20 mouse cellular contexts compared by ENCODE assay signal in genomic region chr17:26261826-26262225, GRCm38 (mm10). TPM values are rescaled to one million over a fixed set of nuclear protein-coding genes. Genes with fewer than 3 reads are reported as not detected.
A peak's percentile ranks its signal among the peaks of the same experiment; 100 is the strongest.
DNase-seq lines count a peak whose midpoint lies in the region; ATAC-seq and TF ChIP-seq lines count a peak whose summit lies in the region.
"Had no signal": no experiment of that assay in that cellular context is flagged by ENCODE, and none has a peak within 500 bp of the region (broad histone marks: within the 10 kb centered on the region; RNA-seq: fewer than 3 reads in every experiment).

No protein-coding gene starts in this region.

- WGBS in forebrain, postnatal 0 days, result 89% methylated on average over 4 of the region's 4 CpGs
- 90% methylated on average over 4 of the region's 4 CpGs for WGBS in forebrain, embryonic 13.5 days
- WGBS in lung, postnatal 0 days, result 79% methylated on average over 4 of the region's 4 CpGs

- no peak overlapping the region for H3K4me2 ChIP-seq in forebrain, postnatal 0 days (ENCODE audit: low read depth)
- no peak overlapping the region for H3K4me2 ChIP-seq in forebrain, embryonic 13.5 days
- H3K4me2 ChIP-seq in lung, postnatal 0 days (replicated peaks; ENCODE audit: low read depth, low read length), result no peak overlapping the region
- H3K4me2 ChIP-seq: hindbrain, embryonic 13.5 days; neural tube, embryonic 13.5 days had no signal

- H3K9me3 ChIP-seq in forebrain, postnatal 0 days (ENCODE audit: low read length), result no peaks in the 10 kb centered on the region
- no peaks in the 10 kb centered on the region for H3K9me3 ChIP-seq in forebrain, embryonic 13.5 days (replicated peaks)
- no peaks in the 10 kb centered on the region for H3K9me3 ChIP-seq in lung, postnatal 0 days (ENCODE audit: low read length)
- H3K9me3 ChIP-seq: heart, embryonic 10.5 days; hindbrain, embryonic 13.5 days; neural tube, embryonic 13.5 days had no signal

- peaks cover 78% of the 10 kb centered on the region for H3K36me3 ChIP-seq in forebrain, postnatal 0 days (ENCODE audit: insufficient read depth)
- peaks cover 93% of the 10 kb centered on the region for H3K36me3 ChIP-seq in forebrain, embryonic 13.5 days (ENCODE audit: poor library complexity, severe bottlenecking)
- H3K36me3 ChIP-seq in lung, postnatal 0 days (ENCODE audit: insufficient read depth, low read length), result peaks cover 53% of the 10 kb centered on the region; the same call in 1 of the 2 replicates

- no peak overlapping the region for H3K27ac ChIP-seq in forebrain, postnatal 0 days (ENCODE audit: low read depth, low read length)
- H3K27ac ChIP-seq in forebrain, embryonic 13.5 days, result no peak overlapping the region
- no peak overlapping the region for H3K27ac ChIP-seq in lung, postnatal 0 days (ENCODE audit: low read length)
- H3K27ac ChIP-seq: heart, embryonic 10.5 days; hindbrain, embryonic 13.5 days; macrophage; neural tube, embryonic 13.5 days had no signal

- DNase-seq in forebrain, postnatal 0 days, result no peak
- no peak for DNase-seq in lung, postnatal 0 days (ENCODE audit: low spot score)
- DNase-seq in lung, postnatal 4 days, result no peak
- DNase-seq in A20 (ENCODE audit: low read depth, low spot score) (peak; percentile 32), R1 (ENCODE audit: low read depth, low spot score) (peak; percentile 72)
- no peak for DNase-seq in yolk sac, embryonic 10.5 days (ENCODE audit: low spot score)
- no peak for DNase-seq in testis, postnatal 10 days (ENCODE audit: low spot score)
- DNase-seq: adrenal gland, adult 2 months; cerebellum, adult 9-11 months; heart, postnatal 10 days; kidney, adult 18-20 months; kidney, postnatal 25 days; lung, adult 2 months; right cerebral cortex, postnatal 25 days had no signal

- no peak overlapping the region for H3K9ac ChIP-seq in forebrain, postnatal 0 days
- no peak overlapping the region for H3K9ac ChIP-seq in forebrain, embryonic 13.5 days
- H3K9ac ChIP-seq in lung, postnatal 0 days (replicated peaks; ENCODE audit: low read depth), result no peak overlapping the region
- H3K9ac ChIP-seq: hindbrain, embryonic 13.5 days; neural tube, embryonic 13.5 days had no signal

- no peak overlapping the region for H3K4me3 ChIP-seq in forebrain, postnatal 0 days (ENCODE audit: low read depth, low read length)
- no peak overlapping the region for H3K4me3 ChIP-seq in forebrain, embryonic 13.5 days
- H3K4me3 ChIP-seq in lung, postnatal 0 days (ENCODE audit: low read depth, low read length), result no peak overlapping the region
- H3K4me3 ChIP-seq: heart, embryonic 10.5 days; hindbrain, embryonic 13.5 days; neural tube, embryonic 13.5 days had no signal

- TF ChIP-seq CTCF in forebrain, postnatal 0 days (IDR thresholded peaks at IDR 0.05; ENCODE audit: low read depth), result peak; percentile 39; the same call in 1 of the 2 replicates
- TF ChIP-seq CTCF in lung, postnatal 0 days (IDR thresholded peaks at IDR 0.05), result peak; percentile 50

- TF ChIP-seq EP300 in lung, postnatal 0 days (IDR thresholded peaks at IDR 0.05), result no peak

- ATAC-seq in forebrain, postnatal 0 days, result no peak
- no peak for ATAC-seq in forebrain, embryonic 13.5 days
- no peak for ATAC-seq in lung, postnatal 0 days

- H3K27me3 ChIP-seq in forebrain, postnatal 0 days (ENCODE audit: insufficient read depth, low read length), result no peaks in the 10 kb centered on the region
- no peaks in the 10 kb centered on the region for H3K27me3 ChIP-seq in forebrain, embryonic 13.5 days
- no peaks in the 10 kb centered on the region for H3K27me3 ChIP-seq in lung, postnatal 0 days (replicated peaks; ENCODE audit: insufficient read depth, low read length)
- H3K27me3 ChIP-seq: hindbrain, embryonic 13.5 days; neural tube, embryonic 13.5 days had no signal

- no peaks in the 10 kb centered on the region for H3K4me1 ChIP-seq in forebrain, postnatal 0 days (ENCODE audit: insufficient read depth)
- no peaks in the 10 kb centered on the region for H3K4me1 ChIP-seq in forebrain, embryonic 13.5 days
- no peaks in the 10 kb centered on the region for H3K4me1 ChIP-seq in lung, postnatal 0 days (ENCODE audit: insufficient read depth, low read depth, low read length)
- H3K4me1 ChIP-seq: heart, embryonic 10.5 days; hindbrain, embryonic 13.5 days; neural tube, embryonic 13.5 days had no signal

RNA-seq across cellular contexts. Expression of gene Luc7l, which starts 9.1 kb away (rescaled TPM):
- 101 and 120 TPM in 2 replicates for total RNA-seq in forebrain, postnatal 0 days (2014; rRNA removed)
- 70.2 and 88.4 TPM in 2 replicates for polyA plus RNA-seq in forebrain, postnatal 0 days (2015; fragmentation: Nextera tagmentation; extraction: Ambion mirVana)
- polyA plus RNA-seq in forebrain, embryonic 13.5 days (2015; fragmentation: Nextera tagmentation; extraction: Ambion mirVana), result 121 and 128 TPM in 2 replicates
- 42.2 and 46.6 TPM in 2 replicates for polyA plus RNA-seq in lung, postnatal 0 days (2015; fragmentation: Nextera tagmentation; extraction: Ambion mirVana)

RNA-seq across cellular contexts. Expression of gene Fam234a, which starts 17.8 kb away (rescaled TPM):
- total RNA-seq in forebrain, postnatal 0 days (2014; rRNA removed), result 18.3 and 20.1 TPM in 2 replicates
- polyA plus RNA-seq in forebrain, postnatal 0 days (2015; fragmentation: Nextera tagmentation; extraction: Ambion mirVana), result 22.7 and 28.9 TPM in 2 replicates
- polyA plus RNA-seq in forebrain, embryonic 13.5 days (2015; fragmentation: Nextera tagmentation; extraction: Ambion mirVana), result 17.5 and 21.7 TPM in 2 replicates
- polyA plus RNA-seq in lung, postnatal 0 days (2015; fragmentation: Nextera tagmentation; extraction: Ambion mirVana), result 71.2 and 71.8 TPM in 2 replicates

RNA-seq across cellular contexts. Expression of gene Arhgdig, which starts 54.2 kb away (rescaled TPM):
- 140 and 171 TPM in 2 replicates for total RNA-seq in forebrain, postnatal 0 days (2014; rRNA removed)
- polyA plus RNA-seq in forebrain, postnatal 0 days (2015; fragmentation: Nextera tagmentation; extraction: Ambion mirVana), result 230 and 243 TPM in 2 replicates
- polyA plus RNA-seq in forebrain, embryonic 13.5 days (2015; fragmentation: Nextera tagmentation; extraction: Ambion mirVana), result 10.0 and 11.4 TPM in 2 replicates
- 22.9 and 23.8 TPM in 2 replicates for polyA plus RNA-seq in lung, postnatal 0 days (2015; fragmentation: Nextera tagmentation; extraction: Ambion mirVana)
- polyA plus RNA-seq: macrophage had no signal

RNA-seq across cellular contexts. Expression of gene Rgs11, which starts 59.1 kb away (rescaled TPM):
- 17.1 and 28.3 TPM in 2 replicates for total RNA-seq in forebrain, postnatal 0 days (2014; rRNA removed)
- polyA plus RNA-seq in forebrain, postnatal 0 days (2015; fragmentation: Nextera tagmentation; extraction: Ambion mirVana), result 7.9 and 12.5 TPM in 2 replicates
- 0.72 and 1.3 TPM in 2 replicates for polyA plus RNA-seq in forebrain, embryonic 13.5 days (2015; fragmentation: Nextera tagmentation; extraction: Ambion mirVana)
- polyA plus RNA-seq in lung, postnatal 0 days (2015; fragmentation: Nextera tagmentation; extraction: Ambion mirVana), result 11.8 and 12.0 TPM in 2 replicates
- polyA plus RNA-seq: C2C12 had no signal

Comparison
In these comparisons a context has a peak if more than half of its experiments do, and no peak if none do; other contexts are left out.
1. DNase-seq: peak in A20 (single experiment) and R1 (single experiment); none in forebrain, postnatal 0 days (single experiment), lung, postnatal 0 days (single experiment), lung, postnatal 4 days (0 of 2), yolk sac, embryonic 10.5 days (single experiment) and testis, postnatal 10 days (single experiment).